In genomic region chr1:124032677-124033076, GRCm38 (mm10) we compare ENCODE assay signal across 19 mouse cellular contexts. TPM values are rescaled to one million over a fixed set of nuclear protein-coding genes. Genes with fewer than 3 reads are reported as not detected.
DNase-seq lines count a peak whose midpoint lies in the region; TF ChIP-seq lines count a peak whose summit lies in the region.
"Had no signal": no experiment of that assay in that cellular context is flagged by ENCODE, and none has a peak within 500 bp of the region (broad histone marks: within the 10 kb centered on the region; RNA-seq: fewer than 3 reads in every experiment).

No protein-coding gene starts in this region.

- H3K27ac ChIP-seq in heart, embryonic 10.5 days = no peak overlapping the region
- no peak overlapping the region for H3K27ac ChIP-seq in heart, adult 2 months
- H3K27ac ChIP-seq: embryonic facial prominence, embryonic 10.5 days; hindbrain, embryonic 15.5 days had no signal

- no peaks in the 10 kb centered on the region for H3K79me2 ChIP-seq in heart, adult 2 months (replicated peaks; ENCODE audit: control insufficient read depth, insufficient read depth, low read length)

- no peak overlapping the region for H3K4me3 ChIP-seq in heart, embryonic 10.5 days
- H3K4me3 ChIP-seq in heart, adult 2 months = no peak overlapping the region
- H3K4me3 ChIP-seq: embryonic facial prominence, embryonic 10.5 days; heart, embryonic 12.5 days; hindbrain, embryonic 15.5 days had no signal

- TF ChIP-seq EP300 in heart, adult 2 months (IDR thresholded peaks at IDR 0.05; ENCODE audit: insufficient read depth, low read depth, low read length) = no peak

- no peak overlapping the region for H3K9ac ChIP-seq in heart, adult 2 months (ENCODE audit: low read depth, low read length)
- H3K9ac ChIP-seq: heart, embryonic 12.5 days; hindbrain, embryonic 15.5 days had no signal

- intact Hi-C loops in heart, adult 2 months (cut with DNase I) = no loop called here

- no peak for TF ChIP-seq POLR2A in heart, adult 2 months (IDR thresholded peaks at IDR 0.05; ENCODE audit: insufficient read depth, low read depth, low read length)

- no peaks in the 10 kb centered on the region for H3K4me1 ChIP-seq in heart, embryonic 10.5 days
- no peaks in the 10 kb centered on the region for H3K4me1 ChIP-seq in heart, adult 2 months (ENCODE audit: control insufficient read depth, insufficient read depth, low read length)
- H3K4me1 ChIP-seq: embryonic facial prominence, embryonic 10.5 days; heart, embryonic 12.5 days; hindbrain, embryonic 15.5 days had no signal

- no peaks in the 10 kb centered on the region for H3K9me3 ChIP-seq in heart, embryonic 10.5 days
- H3K9me3 ChIP-seq: embryonic facial prominence, embryonic 10.5 days; hindbrain, embryonic 15.5 days had no signal

- H3K27me3 ChIP-seq in heart, embryonic 10.5 days (ENCODE audit: insufficient read depth, poor library complexity, severe bottlenecking) = no peaks in the 10 kb centered on the region
- no peaks in the 10 kb centered on the region for H3K27me3 ChIP-seq in heart, adult 2 months (ENCODE audit: control insufficient read depth, insufficient read depth, low read length)
- H3K27me3 ChIP-seq: heart, embryonic 12.5 days; hindbrain, embryonic 15.5 days had no signal

- TF ChIP-seq CTCF in heart, adult 2 months (IDR thresholded peaks at IDR 0.05) = no peak

- no peaks in the 10 kb centered on the region for H3K36me3 ChIP-seq in heart, embryonic 10.5 days
- no peaks in the 10 kb centered on the region for H3K36me3 ChIP-seq in heart, adult 2 months (ENCODE audit: control insufficient read depth, insufficient read depth, low read length)
- H3K36me3 ChIP-seq: embryonic facial prominence, embryonic 10.5 days; G1E; heart, embryonic 12.5 days; hindbrain, embryonic 15.5 days had no signal

- WGBS in heart, embryonic 10.5 days = 80% methylated on average over 6 of the region's 6 CpGs
- 60% methylated on average over 6 of the region's 6 CpGs for WGBS in heart, adult 2 months

- DNase-seq in cerebellum, adult 11-12 months = peak; percentile 19
- DNase-seq in cerebellum, adult 9-11 months = no peak
- DNase-seq in cerebellum, postnatal 25 days = peak; percentile 24 to 50
- no peak for DNase-seq in cerebellum, adult 11 months
- peak; percentile 57 for DNase-seq in heart, adult 11 months
- no peak for DNase-seq in heart, embryonic 10.5 days (ENCODE audit: low spot score)
- peak; percentile 77 for DNase-seq in brain, adult 2 months (ENCODE audit: low read depth, low spot score)
- no peak for DNase-seq in heart, adult 2 months
- DNase-seq: adrenal gland, adult 8-10 months; adrenal gland, postnatal 36 days; B cell, adult 2 months; gastrocnemius, postnatal 36 days; heart, adult 18-20 months; kidney, adult 2 months had no signal

RNA-seq across cellular contexts. Expression of gene Dpp10, which starts 12.7 kb away (rescaled TPM):
- polyA plus RNA-seq in heart, embryonic 10.5 days (2016; fragmentation: Nextera tagmentation; extraction: Ambion mirVana) = 0.04 and 0.08 TPM in 2 replicates
- total RNA-seq in heart, adult 2 months (2021) = not detected
- not detected in 2 replicates for polyA plus RNA-seq in heart, adult 2 months (2012; rRNA removed)
- total RNA-seq: heart, adult 18-20 months; heart, postnatal 25 days had no signal
- polyA plus RNA-seq: G1E; heart, embryonic 12.5 days had no signal

Comparison
In these comparisons a context has a peak if more than half of its experiments do, and no peak if none do; other contexts are left out.
1. DNase-seq: peak in cerebellum, adult 11-12 months (single experiment), cerebellum, postnatal 25 days (2 of 2), heart, adult 11 months (single experiment) and brain, adult 2 months (single experiment); none in cerebellum, adult 9-11 months (single experiment), cerebellum, adult 11 months (single experiment), heart, embryonic 10.5 days (single experiment) and heart, adult 2 months (0 of 2).